ENCODE assay signal across 10 mouse cellular contexts in genomic region chr5:124506731-124507359, GRCm38 (mm10). TPM values are rescaled to one million over a fixed set of nuclear protein-coding genes. Genes with fewer than 3 reads are reported as not detected.
DNase-seq lines count a peak whose midpoint lies in the region; ATAC-seq lines count a peak whose summit lies in the region.
"Had no signal": no experiment of that assay in that cellular context is flagged by ENCODE, and none has a peak within 500 bp of the region (broad histone marks: within the 10 kb centered on the region; RNA-seq: fewer than 3 reads in every experiment).

No protein-coding gene starts in this region.

- no peak overlapping the region for H3K4me2 ChIP-seq in intestine, embryonic 16.5 days (ENCODE audit: low read depth, low read length)
- H3K4me2 ChIP-seq in stomach, embryonic 16.5 days (ENCODE audit: low read depth, low read length): no peak overlapping the region
- no peak overlapping the region for H3K4me2 ChIP-seq in forebrain, embryonic 13.5 days

- no peaks in the 10 kb centered on the region for H3K9me3 ChIP-seq in intestine, embryonic 16.5 days (ENCODE audit: control insufficient read depth, low read length)
- no peaks in the 10 kb centered on the region for H3K9me3 ChIP-seq in stomach, embryonic 16.5 days (replicated peaks; ENCODE audit: control insufficient read depth, low read length)
- H3K9me3 ChIP-seq in forebrain, embryonic 13.5 days (replicated peaks): no peaks in the 10 kb centered on the region

- H3K27me3 ChIP-seq in intestine, embryonic 16.5 days (replicated peaks; ENCODE audit: control insufficient read depth, insufficient read depth, low read length): no peaks in the 10 kb centered on the region
- no peaks in the 10 kb centered on the region for H3K27me3 ChIP-seq in stomach, embryonic 16.5 days (ENCODE audit: control insufficient read depth, insufficient read depth, low read length)
- no peaks in the 10 kb centered on the region for H3K27me3 ChIP-seq in forebrain, embryonic 13.5 days

- H3K4me3 ChIP-seq in intestine, embryonic 16.5 days (ENCODE audit: low read length): no peak overlapping the region
- H3K4me3 ChIP-seq in stomach, embryonic 16.5 days (replicated peaks; ENCODE audit: low read length): no peak overlapping the region
- no peak overlapping the region for H3K4me3 ChIP-seq in forebrain, embryonic 13.5 days

- 0 out of 2 replicates have a peak, but pooled peaks cover 7% of the 10 kb centered on the region for H3K36me3 ChIP-seq in intestine, embryonic 16.5 days (ENCODE audit: control insufficient read depth, insufficient read depth, low read length)
- H3K36me3 ChIP-seq in stomach, embryonic 16.5 days (ENCODE audit: control insufficient read depth, insufficient read depth, low read length): no peaks in the 10 kb centered on the region
- peaks cover 32% of the 10 kb centered on the region for H3K36me3 ChIP-seq in forebrain, embryonic 13.5 days (ENCODE audit: poor library complexity, severe bottlenecking)

- H3K9ac ChIP-seq in intestine, embryonic 16.5 days (ENCODE audit: low read depth, low read length): peak overlapping the region; percentile 33; the same call in 1 of the 2 replicates
- peak overlapping the region; percentile 43; the same call in 1 of the 2 replicates for H3K9ac ChIP-seq in stomach, embryonic 16.5 days (ENCODE audit: low read length)
- no peak overlapping the region for H3K9ac ChIP-seq in forebrain, embryonic 13.5 days

- no peak overlapping the region for H3K27ac ChIP-seq in intestine, embryonic 16.5 days (ENCODE audit: low read length)
- H3K27ac ChIP-seq in stomach, embryonic 16.5 days (ENCODE audit: low read length): peak overlapping the region; percentile 37; the same call in 1 of the 2 replicates
- no peak overlapping the region for H3K27ac ChIP-seq in forebrain, embryonic 13.5 days

- peaks cover 15% of the 10 kb centered on the region for H3K4me1 ChIP-seq in intestine, embryonic 16.5 days (ENCODE audit: control insufficient read depth, insufficient read depth, low read length)
- H3K4me1 ChIP-seq in stomach, embryonic 16.5 days (ENCODE audit: control insufficient read depth, insufficient read depth, low read length): peaks cover 14% of the 10 kb centered on the region
- H3K4me1 ChIP-seq in forebrain, embryonic 13.5 days: no peaks in the 10 kb centered on the region

- 0 out of 2 replicates have a peak, but pooled peaks have one; percentile 29 for ATAC-seq in intestine, embryonic 16.5 days
- ATAC-seq in stomach, embryonic 16.5 days (ENCODE audit: insufficient read depth, low FRiP score): peak; percentile 22
- no peak for ATAC-seq in forebrain, embryonic 13.5 days
- ATAC-seq: activated CD4-positive, CD25-positive, alpha-beta regulatory T cell, adult 4 months had no signal

- DNase-seq in embryo, embryonic 11 days: peak; percentile 8
- DNase-seq in embryo, embryonic 10.5 days (ENCODE audit: low spot score): no peak
- peak; percentile 66 to 80 for DNase-seq in lung, adult 18-20 months
- no peak for DNase-seq in lung, postnatal 14 days
- DNase-seq in frontal cortex, postnatal 36 days (ENCODE audit: low spot score in 2 of 2): no peak
- DNase-seq: cerebellum, adult 2 months had no signal

- 41% methylated on average over 10 of the region's 10 CpGs for WGBS in intestine, embryonic 16.5 days
- WGBS in stomach, embryonic 16.5 days: 38% methylated on average over 10 of the region's 10 CpGs
- 83% methylated on average over 10 of the region's 10 CpGs for WGBS in forebrain, embryonic 13.5 days

RNA-seq across cellular contexts. Expression of gene Snrnp35, which starts 23.9 kb away (rescaled TPM):
- polyA plus RNA-seq in intestine, embryonic 16.5 days (2015; fragmentation: Nextera tagmentation; extraction: Ambion mirVana): 20.1 and 20.9 TPM in 2 replicates
- polyA plus RNA-seq in stomach, embryonic 16.5 days (2015; fragmentation: Nextera tagmentation; extraction: Ambion mirVana): 22.0 and 24.3 TPM in 2 replicates
- polyA plus RNA-seq in forebrain, embryonic 13.5 days (2015; fragmentation: Nextera tagmentation; extraction: Ambion mirVana): 27.2 and 27.8 TPM in 2 replicates

RNA-seq across cellular contexts. Expression of gene Rilpl1, which starts 24.3 kb away (rescaled TPM):
- polyA plus RNA-seq in intestine, embryonic 16.5 days (2015; fragmentation: Nextera tagmentation; extraction: Ambion mirVana): 8.6 and 8.8 TPM in 2 replicates
- 8.9 and 11.0 TPM in 2 replicates for polyA plus RNA-seq in stomach, embryonic 16.5 days (2015; fragmentation: Nextera tagmentation; extraction: Ambion mirVana)
- 10.4 and 10.6 TPM in 2 replicates for polyA plus RNA-seq in forebrain, embryonic 13.5 days (2015; fragmentation: Nextera tagmentation; extraction: Ambion mirVana)

RNA-seq across cellular contexts. Expression of gene Rilpl2, which starts 28.7 kb away (rescaled TPM):
- 55.1 and 55.4 TPM in 2 replicates for polyA plus RNA-seq in intestine, embryonic 16.5 days (2015; fragmentation: Nextera tagmentation; extraction: Ambion mirVana)
- polyA plus RNA-seq in stomach, embryonic 16.5 days (2015; fragmentation: Nextera tagmentation; extraction: Ambion mirVana): 27.4 and 32.0 TPM in 2 replicates
- 19.3 and 22.3 TPM in 2 replicates for polyA plus RNA-seq in forebrain, embryonic 13.5 days (2015; fragmentation: Nextera tagmentation; extraction: Ambion mirVana)

RNA-seq across cellular contexts. Expression of gene Tmed2, which starts 33.6 kb away (rescaled TPM):
- polyA plus RNA-seq in intestine, embryonic 16.5 days (2015; fragmentation: Nextera tagmentation; extraction: Ambion mirVana): 635 and 649 TPM in 2 replicates
- 641 and 673 TPM in 2 replicates for polyA plus RNA-seq in stomach, embryonic 16.5 days (2015; fragmentation: Nextera tagmentation; extraction: Ambion mirVana)
- polyA plus RNA-seq in forebrain, embryonic 13.5 days (2015; fragmentation: Nextera tagmentation; extraction: Ambion mirVana): 378 and 389 TPM in 2 replicates

RNA-seq across cellular contexts. Expression of gene Ddx55, which starts 45.8 kb away (rescaled TPM):
- polyA plus RNA-seq in intestine, embryonic 16.5 days (2015; fragmentation: Nextera tagmentation; extraction: Ambion mirVana): 12.5 and 14.5 TPM in 2 replicates
- polyA plus RNA-seq in stomach, embryonic 16.5 days (2015; fragmentation: Nextera tagmentation; extraction: Ambion mirVana): 12.5 and 15.1 TPM in 2 replicates
- polyA plus RNA-seq in forebrain, embryonic 13.5 days (2015; fragmentation: Nextera tagmentation; extraction: Ambion mirVana): 23.3 and 25.5 TPM in 2 replicates

Comparison
In these comparisons a context has a peak if more than half of its experiments do, and no peak if none do; other contexts are left out.
1. DNase-seq: peak in embryo, embryonic 11 days (single experiment) and lung, adult 18-20 months (2 of 2); none in embryo, embryonic 10.5 days (single experiment), lung, postnatal 14 days (single experiment) and frontal cortex, postnatal 36 days (0 of 2).